Mouse (Mus musculus) liver, postnatal 0 days (tissue): ENCODE results near the gene Man1c1.

Source experiments
- CTCF ChIP-seq: sonication (generic); IDR thresholded peaks from 2 replicates; pipeline ENCODE4 v1.5.1; 2016; ENCODE audit warnings: antibody characterized with exemption, low read depth
- EP300 ChIP-seq: IDR thresholded peaks from 2 replicates; pipeline ENCODE4 v1.6.1; 2016; ENCODE audit warnings: antibody characterized with exemption, low read depth, mild to moderate bottlenecking

- TF ChIP-seq EP300 (no peak), CTCF (no peak)
Observed at GRCm38 (mm10) chr4:134551494-134552316, 152.4 kb downstream of the Man1c1 start, which contains the start of gene Selenon.
